Mouse (Mus musculus) hindbrain, embryonic 14.5 days (tissue): ENCODE measurements around the gene Rassf8. TPM values are rescaled to one million over a fixed set of nuclear protein-coding genes. Genes with fewer than 3 reads are reported as not detected.

Source experiments
- ATAC-seq: fragments of 200-750 bp; cut with Nextera tagmentation; 2 replicates; pipeline ENCODE4 v1.8.0; 2017; ENCODE audit warnings: moderate number of reproducible peaks, mild to moderate bottlenecking, moderate TSS enrichment, moderate library complexity; ENCODE audit not compliant: low FRiP score
- DNase-seq: peaks from one replicate; pipeline ENCODE4 v3.0.0-alpha.2; 2015; ENCODE audit warnings: low spot score
- H3K27ac ChIP-seq: fragments of 300-500 bp; sonication (generic); 2 replicates; pipeline ENCODE4 v1.5.1; 2014; ENCODE audit warnings: mild to moderate bottlenecking, moderate library complexity
- H3K27me3 ChIP-seq: fragments of 300-500 bp; sonication (generic); 2 replicates; pipeline ENCODE4 v1.6.1; 2014; ENCODE audit warnings: mild to moderate bottlenecking, low read length, mixed read lengths; ENCODE audit not compliant: control insufficient read depth, insufficient read depth
- H3K36me3 ChIP-seq: fragments of 300-500 bp; sonication (generic); replicated peaks from 2 replicates; pipeline ENCODE4 v1.6.1; 2014; ENCODE audit not compliant: control insufficient read depth, insufficient read depth
- H3K4me1 ChIP-seq: fragments of 300-500 bp; sonication (generic); replicated peaks from 2 replicates; pipeline ENCODE4 v1.6.1; 2014; ENCODE audit warnings: antibody characterized with exemption, low read length, mixed read lengths; ENCODE audit not compliant: control insufficient read depth, insufficient read depth
- H3K4me2 ChIP-seq: fragments of 300-500 bp; sonication (generic); replicated peaks from 2 replicates; pipeline ENCODE4 v1.6.1; 2014; ENCODE audit warnings: mild to moderate bottlenecking, moderate library complexity
- H3K4me3 ChIP-seq: fragments of 300-500 bp; sonication (generic); replicated peaks from 2 replicates; pipeline ENCODE4 v1.5.1; 2014; ENCODE audit warnings: mild to moderate bottlenecking, low read length
- H3K9ac ChIP-seq: fragments of 300-500 bp; sonication (generic); 2 replicates; pipeline ENCODE4 v1.6.1; 2014
- H3K9me3 ChIP-seq: fragments of 300-500 bp; sonication (generic); 2 replicates; pipeline ENCODE4 v1.6.1; 2016; ENCODE audit warnings: low read length; ENCODE audit not compliant: control insufficient read depth
- WGBS: fragments of 180-500 bp; shearing (Covaris S2); extraction: QIAGEN DNeasy Blood & Tissue Kit; methylation state at CpG from one replicate; pipeline ENCODE4 v1.1.7; 2014; 5-methylcytosine and 5-hydroxymethylcytosine counted together
- polyA plus RNA-seq: library from polyadenylated mRNA; unstranded; fragments of >200 nt; fragmentation: Nextera tagmentation; extraction: Ambion mirVana; gene quantifications from 2 replicates; pipeline ENCODE4 v1.2.1, GENCODE M21; 2014

The Rassf8 gene
- polyA plus RNA-seq, 1 experiment from 2014 or later, result 5.0 TPM

GRCm38 (mm10) chr6:145746921-145747670 is 548 bp downstream of the Rassf8 start:
- under 1% methylated on average over 55 of the region's 55 CpGs for whole genome bisulfite sequencing
- H3K4me1 ChIP-seq, result peaks cover 9% of the 10 kb centered on the region
- ATAC-seq, result peak; percentile 0; the same call in 1 of the 2 replicates

GRCm38 (mm10) chr6:145747671-145748640 is 1.4 kb downstream of the Rassf8 start:
- Histone ChIP-seq H3K36me3 (no peaks in the 10 kb centered on the region), H3K9ac (peak overlapping the region; percentile 63), H3K4me3 (peak overlapping the region; percentile 52), H3K9me3 (no peaks in the 10 kb centered on the region), H3K27me3 (no peaks in the 10 kb centered on the region), H3K4me2 (peak overlapping the region; percentile 67), H3K4me1 (peaks cover 9% of the 10 kb centered on the region), H3K27ac (peak overlapping the region; percentile 67; the same call in 1 of the 2 replicates)
- no peak for ATAC-seq
- no peak for DNase-seq
- 16% methylated on average over 16 of the region's 16 CpGs for WGBS

More at GRCm38 (mm10) chr6:145746921-145747670, 548 bp downstream of the Rassf8 start:
- Histone ChIP-seq H3K4me3 (peak overlapping the region; percentile 52), H3K4me2 (peak overlapping the region; percentile 67), H3K36me3 (no peaks in the 10 kb centered on the region), H3K9me3 (no peaks in the 10 kb centered on the region), H3K27ac (peak overlapping the region; percentile 67), H3K27me3 (no peaks in the 10 kb centered on the region), H3K9ac (peak overlapping the region; percentile 63)
- no peak for DNase-seq

DNA sequence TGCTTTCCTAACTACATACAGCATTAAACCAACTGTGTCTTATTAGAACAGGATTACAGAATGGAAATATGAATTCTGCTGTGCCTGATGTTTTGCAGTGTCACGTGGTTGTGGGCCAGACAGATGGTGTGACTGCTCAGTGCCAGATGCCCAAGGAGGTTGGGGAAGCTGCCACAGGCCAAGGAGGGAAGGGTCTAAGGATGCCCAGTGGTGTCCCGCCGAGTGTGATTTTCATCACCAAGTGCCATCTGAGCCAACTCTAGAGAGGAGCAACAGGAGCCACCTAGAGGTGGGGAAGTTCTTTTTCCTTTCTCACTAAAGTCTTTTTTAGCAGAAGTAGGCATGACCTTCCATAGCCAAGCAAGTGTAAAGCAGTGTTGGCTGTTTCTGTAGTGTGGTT is 3.8 kb downstream of the Rassf8 start:
- no peaks in the 10 kb centered on the region for H3K9me3 ChIP-seq
- no peaks in the 10 kb centered on the region for H3K27me3 ChIP-seq
- H3K4me3 ChIP-seq, result no peak overlapping the region
- no peak overlapping the region for H3K27ac ChIP-seq
- H3K9ac ChIP-seq, result no peak overlapping the region
- H3K36me3 ChIP-seq, result no peaks in the 10 kb centered on the region
- 71% methylated on average over 3 of the region's 3 CpGs for WGBS
- DNase-seq, result no peak
- H3K4me1 ChIP-seq, result peaks cover 9% of the 10 kb centered on the region
- ATAC-seq, result no peak
- H3K4me2 ChIP-seq, result no peak overlapping the region

- no peaks in the 10 kb centered on the region for H3K36me3 ChIP-seq
- no peaks in the 10 kb centered on the region for H3K9me3 ChIP-seq
- peaks cover under 1% of the 10 kb centered on the region; the same call in 1 of the 2 replicates for H3K4me1 ChIP-seq
- ATAC-seq (no peak), DNase-seq (no peak)
- no peak overlapping the region for H3K9ac ChIP-seq
- no peak overlapping the region for H3K4me2 ChIP-seq
- H3K27ac ChIP-seq, result no peak overlapping the region
- H3K4me3 ChIP-seq, result no peak overlapping the region
- H3K27me3 ChIP-seq, result no peaks in the 10 kb centered on the region
- WGBS, result 86% methylated on average over 6 of the region's 6 CpGs
Observed at GRCm38 (mm10) chr6:145753296-145753695, 6.7 kb downstream of the Rassf8 start.

- no peak overlapping the region for H3K9ac ChIP-seq
- no peaks in the 10 kb centered on the region for H3K4me1 ChIP-seq
- H3K36me3 ChIP-seq, result no peaks in the 10 kb centered on the region
- no peak overlapping the region for H3K4me2 ChIP-seq
- H3K27ac ChIP-seq, result no peak overlapping the region
- WGBS, result 86% methylated on average over 6 of the region's 6 CpGs
- H3K4me3 ChIP-seq, result no peak overlapping the region
- ATAC-seq (no peak), DNase-seq (no peak)
- no peaks in the 10 kb centered on the region for H3K27me3 ChIP-seq
- H3K9me3 ChIP-seq, result no peaks in the 10 kb centered on the region
Observed at GRCm38 (mm10) chr6:145754416-145754815, 7.9 kb downstream of the Rassf8 start.

DNA sequence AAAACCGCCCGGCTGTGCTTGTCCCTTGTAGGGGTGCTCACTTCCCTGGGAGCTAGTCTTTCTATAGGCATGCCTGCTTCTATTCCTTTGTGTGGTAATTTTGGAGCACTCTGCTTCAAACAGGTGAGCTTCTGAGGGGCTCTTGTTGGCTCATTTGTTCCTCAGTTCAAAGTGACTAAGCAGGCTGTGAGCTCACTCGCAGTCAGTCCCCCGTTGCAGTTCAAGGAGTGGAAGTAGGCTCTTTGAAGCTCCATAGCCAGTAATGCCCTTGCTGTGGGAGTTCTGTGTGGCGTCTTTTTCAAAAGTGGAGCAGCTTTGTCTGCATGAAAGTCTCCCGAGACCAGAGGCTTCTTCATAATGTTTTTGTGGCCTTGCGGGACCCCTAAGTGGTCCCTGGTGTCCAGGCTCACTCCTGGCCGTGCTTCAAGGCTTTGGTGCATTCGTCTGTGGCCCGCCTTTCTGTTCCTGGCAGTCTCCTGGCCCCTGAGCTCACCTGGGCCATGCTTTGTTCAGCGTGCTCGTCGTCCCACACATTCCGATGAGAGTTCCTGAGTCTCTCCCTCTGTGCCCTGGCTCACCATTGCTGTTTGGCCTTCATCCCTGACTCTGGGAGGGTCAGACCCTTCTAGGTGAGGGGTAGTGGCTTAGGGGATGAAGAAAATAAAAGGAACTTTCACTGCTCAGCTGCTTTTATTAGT is 9.5 kb downstream of the Rassf8 start:
- Histone ChIP-seq H3K27me3 (no peaks in the 10 kb centered on the region), H3K4me3 (no peak overlapping the region), H3K27ac (no peak overlapping the region), H3K9me3 (no peaks in the 10 kb centered on the region), H3K36me3 (no peaks in the 10 kb centered on the region), H3K4me2 (no peak overlapping the region), H3K4me1 (no peaks in the 10 kb centered on the region), H3K9ac (no peak overlapping the region)
- DNase-seq (no peak), ATAC-seq (no peak)
- 77% methylated on average over 14 of the region's 14 CpGs for WGBS

DNA sequence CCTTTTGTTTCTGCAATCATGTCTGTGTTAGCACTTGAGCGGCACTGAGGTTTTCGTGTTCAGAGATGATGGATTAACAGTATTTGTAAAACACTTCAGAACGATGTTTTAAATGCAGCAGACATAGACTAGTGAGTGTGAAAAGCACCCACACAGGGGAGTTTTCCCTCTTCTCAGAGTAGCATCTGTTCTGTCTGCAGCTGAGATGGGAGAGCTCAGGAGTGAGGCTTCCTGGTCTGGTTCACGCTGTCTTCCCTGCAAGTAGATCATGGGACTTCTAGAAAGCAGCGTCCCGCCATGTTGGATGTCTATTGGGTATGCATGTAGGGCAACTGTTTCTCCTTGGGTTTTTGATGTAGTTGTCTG is 10.1 kb downstream of the Rassf8 start:
- DNase-seq, result no peak
- Histone ChIP-seq H3K27me3 (no peaks in the 10 kb centered on the region), H3K9ac (no peak overlapping the region), H3K4me3 (no peak overlapping the region), H3K27ac (no peak overlapping the region), H3K9me3 (no peaks in the 10 kb centered on the region), H3K36me3 (no peaks in the 10 kb centered on the region), H3K4me2 (no peak overlapping the region), H3K4me1 (no peaks in the 10 kb centered on the region)
- ATAC-seq, result no peak
- 84% methylated on average over 6 of the region's 6 CpGs for WGBS

DNA sequence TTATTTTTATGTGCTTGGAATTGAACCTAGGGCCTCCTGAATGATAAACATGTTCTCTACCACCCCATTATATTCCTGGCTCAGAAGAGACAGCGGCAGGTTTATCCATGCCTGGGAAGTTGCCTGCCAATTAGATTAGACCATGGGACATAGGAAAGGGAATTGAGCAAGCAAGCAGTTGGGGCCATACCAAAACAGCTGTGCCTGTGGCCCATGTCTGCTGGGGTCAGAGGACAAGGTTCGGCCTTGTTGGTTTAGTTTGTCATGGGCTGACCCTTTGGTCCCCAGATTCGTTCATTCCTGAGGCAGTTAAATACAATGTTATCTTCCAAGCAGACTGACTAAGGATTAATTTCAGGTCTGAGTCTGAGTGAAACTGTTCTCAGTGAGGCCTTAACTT is 10.8 kb downstream of the Rassf8 start:
- Histone ChIP-seq H3K4me1 (no peaks in the 10 kb centered on the region), H3K9ac (no peak overlapping the region), H3K4me3 (no peak overlapping the region), H3K9me3 (no peaks in the 10 kb centered on the region), H3K4me2 (no peak overlapping the region), H3K27ac (no peak overlapping the region), H3K27me3 (no peaks in the 10 kb centered on the region), H3K36me3 (no peaks in the 10 kb centered on the region)
- DNase-seq (no peak), ATAC-seq (no peak)
- 82% methylated on average over 3 of the region's 3 CpGs for WGBS

- Histone ChIP-seq H3K27me3 (no peaks in the 10 kb centered on the region), H3K27ac (no peak overlapping the region), H3K4me3 (no peak overlapping the region), H3K4me1 (no peaks in the 10 kb centered on the region), H3K9ac (no peak overlapping the region), H3K9me3 (no peaks in the 10 kb centered on the region), H3K4me2 (no peak overlapping the region), H3K36me3 (no peaks in the 10 kb centered on the region)
- WGBS, result 91% methylated on average over 10 of the region's 10 CpGs
- ATAC-seq (no peak), DNase-seq (no peak)
Observed at GRCm38 (mm10) chr6:145758685-145759084, 12.1 kb downstream of the Rassf8 start.
